Mouse (Mus musculus): ENCODE results near the gene H2-Ob. TPM values are rescaled to one million over a fixed set of nuclear protein-coding genes. Genes with fewer than 3 reads are reported as not detected.
A peak's percentile ranks its signal among the peaks of the same experiment; 100 is the strongest.
"Not testable (repeated sequence)": the region's sequence is repeated elsewhere in the genome, so short reads cannot be mapped to it uniquely, and the experiment has no call there.

The H2-Ob gene
- total RNA-seq, 2 experiments from 2014 or later: 0.18 to 0.33 TPM

GRCm38 (mm10) chr17:34207456-34207855 is 31.2 kb upstream of the H2-Ob start:
- DNase-seq (ENCODE audit: low spot score in 2 of 2): no peak

- DNase-seq (ENCODE audit: low spot score in 2 of 2): no peak
Measured at GRCm38 (mm10) chr17:34207866-34208265, 30.8 kb upstream of the H2-Ob start.

- no peak for DNase-seq (ENCODE audit: low spot score in 2 of 2)
Measured at GRCm38 (mm10) chr17:34208421-34208820, 30.3 kb upstream of the H2-Ob start.

GRCm38 (mm10) chr17:34209680-34210079 is 29.0 kb upstream of the H2-Ob start:
- no peak for DNase-seq (ENCODE audit: low spot score in 2 of 2)

DNA sequence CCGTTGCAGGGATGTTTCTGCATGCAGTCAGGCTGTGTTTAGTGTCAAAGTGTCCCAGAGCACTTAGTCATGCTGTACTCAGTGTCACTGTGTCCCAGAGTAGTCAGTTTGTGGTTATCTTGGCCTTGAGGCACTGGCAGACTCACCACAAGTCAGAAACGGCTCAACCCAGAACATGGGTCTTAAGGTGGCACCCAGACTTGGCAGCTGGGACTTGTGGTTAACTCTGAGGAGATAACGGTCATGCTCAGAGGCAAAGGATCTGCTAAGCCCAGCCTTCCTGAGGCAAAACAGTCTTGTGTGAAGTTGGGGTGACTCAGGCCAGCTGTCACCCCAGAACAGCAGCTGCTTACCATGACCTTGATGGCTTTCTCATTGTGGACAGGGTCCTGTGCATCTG is 28.1 kb upstream of the H2-Ob start:
- DNase-seq (ENCODE audit: low spot score in 2 of 2): no peak

DNA sequence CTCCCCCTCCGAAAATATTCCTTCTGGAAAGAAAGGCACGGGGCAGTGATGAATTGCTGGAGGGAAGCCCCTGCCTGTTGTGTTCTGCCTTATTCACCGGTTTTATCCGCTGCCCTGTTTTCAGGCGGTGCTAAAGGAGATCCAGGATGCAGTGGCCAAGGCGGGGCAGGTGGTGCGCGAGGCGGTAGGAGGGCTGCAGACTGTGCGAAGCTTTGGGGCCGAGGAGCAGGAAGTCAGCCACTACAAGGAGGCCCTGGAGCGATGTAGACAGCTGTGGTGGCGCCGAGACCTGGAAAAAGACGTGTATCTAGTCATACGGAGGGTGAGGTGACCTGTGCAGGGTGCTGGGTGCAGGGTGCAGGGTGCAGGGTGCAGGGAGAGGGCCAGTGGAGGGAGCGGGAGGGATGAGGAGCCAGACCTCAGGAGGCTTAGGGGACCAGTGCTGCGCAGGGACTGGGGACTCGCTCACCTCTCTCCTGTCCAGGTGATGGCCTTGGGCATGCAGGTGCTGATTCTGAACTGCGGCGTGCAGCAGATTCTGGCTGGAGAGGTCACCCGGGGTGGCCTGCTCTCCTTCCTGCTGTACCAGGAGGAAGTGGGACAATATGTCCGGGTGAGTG is 26.8 kb upstream of the H2-Ob start:
- DNase-seq (ENCODE audit: low spot score in 2 of 2): no peak

DNA sequence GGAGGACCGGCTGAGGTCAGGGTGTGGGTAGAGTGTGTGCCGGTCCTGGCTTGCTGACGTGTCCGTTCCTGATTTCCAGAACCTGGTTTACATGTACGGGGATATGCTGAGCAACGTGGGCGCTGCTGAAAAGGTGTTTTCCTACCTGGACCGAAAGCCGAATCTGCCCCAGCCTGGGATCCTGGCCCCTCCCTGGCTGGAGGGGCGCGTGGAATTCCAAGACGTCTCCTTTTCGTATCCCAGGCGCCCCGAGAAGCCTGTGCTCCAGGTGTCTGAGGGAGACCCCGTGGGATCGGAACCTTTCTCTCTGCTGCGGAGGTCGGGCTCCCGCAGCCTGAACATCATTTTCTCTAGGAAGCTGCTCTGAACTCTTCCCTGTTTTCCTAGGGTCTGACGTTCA is 24.8 kb upstream of the H2-Ob start:
- no peak for DNase-seq (ENCODE audit: low spot score in 2 of 2)

GRCm38 (mm10) chr17:34215176-34215575 is 23.5 kb upstream of the H2-Ob start:
- DNase-seq (ENCODE audit: low spot score in 2 of 2): no peak

GRCm38 (mm10) chr17:34217216-34217928 is 21.3 kb upstream of the H2-Ob start:
- no peak for DNase-seq (ENCODE audit: low spot score in 2 of 2)

DNA sequence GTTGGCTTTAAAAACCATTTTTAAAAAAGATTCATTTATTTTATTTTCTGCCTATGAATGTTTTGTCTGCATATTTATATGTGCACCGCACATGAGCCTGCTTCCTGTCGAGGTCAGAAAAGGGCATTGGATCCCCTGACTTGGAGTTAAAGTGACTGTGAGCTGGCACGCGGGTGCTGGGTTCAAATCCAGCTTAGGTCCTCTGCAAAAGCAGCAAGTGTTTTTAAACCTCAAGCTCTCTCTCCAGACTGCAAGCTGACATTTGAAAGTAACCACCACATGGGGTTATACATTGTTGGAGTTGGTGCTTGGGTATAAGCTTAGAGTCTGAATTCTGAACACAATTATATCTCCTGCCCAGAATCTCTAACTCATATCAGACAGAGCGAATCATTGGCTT is 20.7 kb upstream of the H2-Ob start:
- DNase-seq (ENCODE audit: low spot score in 2 of 2): no peak

GRCm38 (mm10) chr17:34218675-34219074 is 20.0 kb upstream of the H2-Ob start:
- DNase-seq (ENCODE audit: low spot score in 2 of 2): peak; percentile 32 to 45

GRCm38 (mm10) chr17:34219096-34219495 is 19.6 kb upstream of the H2-Ob start:
- peak; percentile 66 to 70 for DNase-seq (ENCODE audit: low spot score in 2 of 2)

DNA sequence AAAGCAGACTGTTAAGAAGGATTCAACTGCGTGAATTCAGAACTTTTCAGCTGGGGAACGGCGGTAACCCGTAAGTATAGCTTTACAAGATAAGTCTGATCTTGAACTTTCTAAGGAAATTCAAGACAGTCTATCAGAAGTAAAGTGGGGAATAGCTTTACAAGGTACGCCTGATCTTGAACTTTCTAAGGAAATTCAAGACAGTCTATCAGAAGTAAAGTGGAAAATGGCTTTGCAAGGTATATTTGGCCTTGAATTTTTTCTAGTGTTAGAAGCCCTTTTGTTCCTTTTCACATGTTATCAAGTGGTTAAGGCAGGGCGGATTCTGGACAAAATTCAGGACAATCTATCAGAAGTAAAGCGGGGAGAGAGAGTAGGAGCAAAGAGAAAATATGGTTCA is 18.9 kb upstream of the H2-Ob start:
- DNase-seq (ENCODE audit: low spot score in 2 of 2): not testable (repeated sequence)

DNA sequence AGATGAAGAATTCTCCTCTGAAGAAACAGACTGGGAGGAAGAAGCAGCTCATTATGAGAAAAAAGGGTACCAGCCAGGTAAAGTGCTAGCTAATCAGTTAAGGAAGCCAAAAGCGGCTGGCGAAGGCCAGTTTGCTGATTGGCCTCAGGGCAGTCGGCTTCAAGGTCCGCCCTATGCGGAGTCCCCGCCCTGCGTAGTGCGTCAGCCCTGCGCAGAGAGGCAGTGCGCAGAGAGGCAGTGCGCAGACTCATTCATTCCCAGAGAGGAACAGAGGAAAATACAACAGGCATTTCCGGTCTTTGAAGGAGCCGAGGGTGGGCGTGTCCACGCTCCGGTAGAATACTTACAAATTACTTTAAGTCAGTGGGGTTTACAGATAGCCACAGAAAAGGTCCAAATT is 18.3 kb upstream of the H2-Ob start:
- DNase-seq (ENCODE audit: low spot score in 2 of 2): not testable (repeated sequence)

GRCm38 (mm10) chr17:34224816-34225215 is 13.9 kb upstream of the H2-Ob start:
- DNase-seq (ENCODE audit: low spot score in 2 of 2): no peak

GRCm38 (mm10) chr17:34225426-34225825 is 13.3 kb upstream of the H2-Ob start:
- DNase-seq (ENCODE audit: low spot score in 2 of 2): no peak

DNA sequence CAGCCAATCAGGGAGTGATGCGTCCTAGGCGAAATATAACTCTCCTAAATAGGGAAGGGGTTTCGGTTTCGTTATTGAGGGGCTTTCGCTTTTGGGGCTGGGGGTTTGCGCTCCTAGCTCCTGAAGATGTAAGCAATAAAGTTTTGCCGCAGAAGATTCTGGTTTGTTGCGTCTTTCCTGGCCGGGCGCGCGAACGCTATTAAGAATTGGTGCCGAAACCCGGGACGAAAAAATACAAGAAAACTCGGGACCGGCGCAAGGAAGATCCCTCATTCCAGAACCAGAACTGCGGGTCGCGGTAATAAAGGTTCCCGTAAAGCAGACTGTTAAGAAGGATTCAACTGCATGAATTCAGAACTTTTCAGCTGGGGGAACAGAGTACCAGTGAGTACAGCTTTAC is 12.8 kb upstream of the H2-Ob start:
- not testable (repeated sequence) for DNase-seq (ENCODE audit: low spot score in 2 of 2)

GRCm38 (mm10) chr17:34230971-34231370 is 7.7 kb upstream of the H2-Ob start:
- not testable (repeated sequence) for DNase-seq (ENCODE audit: low spot score in 2 of 2)

DNA sequence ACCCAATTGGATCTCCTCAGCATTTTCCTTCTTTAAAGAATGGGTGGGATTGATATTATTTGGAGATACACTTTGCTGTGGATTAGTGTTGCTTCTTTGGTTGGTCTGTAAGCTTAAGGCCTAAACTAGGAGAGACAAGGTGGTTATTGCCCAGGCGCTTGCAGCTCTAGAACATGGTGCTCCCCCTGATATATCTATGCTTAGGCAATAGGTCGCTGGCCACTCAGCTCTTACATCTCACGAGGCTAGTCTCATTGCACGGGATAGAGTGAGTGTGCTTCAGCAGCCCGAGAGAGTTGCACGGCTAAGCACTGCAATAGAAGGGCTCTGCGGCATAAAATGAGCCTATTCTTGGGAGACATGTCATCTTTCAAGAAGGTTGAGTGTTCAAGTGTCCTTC is 6.7 kb upstream of the H2-Ob start:
- not testable (repeated sequence) for DNase-seq (ENCODE audit: low spot score in 2 of 2)

GRCm38 (mm10) chr17:34234926-34235325 is 3.8 kb upstream of the H2-Ob start:
- peak; percentile 75 to 82 for DNase-seq (ENCODE audit: low spot score in 2 of 2)

DNA sequence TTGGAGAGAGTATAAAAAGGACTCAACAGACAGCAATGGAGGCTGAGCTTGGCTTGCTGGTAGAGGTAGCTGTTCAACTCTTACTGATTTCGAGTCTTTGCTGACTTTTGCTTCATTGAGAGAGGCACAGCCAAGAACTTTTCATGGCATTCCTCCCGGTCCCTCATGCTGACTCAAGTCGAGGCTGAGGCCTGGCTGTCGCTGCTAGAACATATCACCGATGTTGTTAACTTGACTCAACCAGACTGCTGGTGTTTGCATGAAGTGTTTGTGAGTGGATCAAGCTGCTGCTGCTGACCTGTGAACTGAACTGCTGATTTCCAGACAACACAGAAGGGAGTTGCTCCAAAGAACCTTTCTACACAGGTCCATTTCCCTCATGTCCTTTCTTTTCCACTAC is 2.0 kb upstream of the H2-Ob start:
- DNase-seq (ENCODE audit: low spot score in 2 of 2): no peak

GRCm38 (mm10) chr17:34237741-34238140 is 962 bp upstream of the H2-Ob start:
- DNase-seq (ENCODE audit: low spot score in 2 of 2): no peak

DNA sequence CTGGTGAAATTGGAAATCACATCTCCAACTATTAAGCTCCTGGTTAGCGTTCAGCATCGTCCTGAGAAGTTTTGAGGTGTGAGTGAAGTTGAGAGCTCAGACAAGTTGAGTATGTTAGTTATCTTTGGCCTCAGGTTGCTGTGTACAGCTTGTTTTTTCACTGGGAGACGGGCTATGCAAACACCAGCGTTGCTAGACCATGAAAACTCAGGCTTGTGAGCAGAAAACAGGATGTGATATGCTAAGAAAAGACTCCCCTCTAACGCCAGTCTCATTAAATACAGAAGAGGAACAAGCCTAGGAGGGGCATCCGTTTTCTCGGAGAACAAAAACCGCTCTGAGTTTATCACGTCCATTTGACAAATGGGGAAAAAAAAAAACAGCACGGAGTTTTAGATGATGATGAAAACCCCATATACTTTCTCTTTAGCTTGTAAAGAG is 918 bp downstream of the H2-Ob start:
- no peak for DNase-seq (ENCODE audit: low spot score in 2 of 2)
